Mouse (Mus musculus): ENCODE results near the gene C8a.
A peak's percentile ranks its signal among the peaks of the same experiment; 100 is the strongest.

The C8a gene

GRCm38 (mm10) chr4:104842204-104842603 is 34.0 kb downstream of the C8a start:
- no peak for DNase-seq (ENCODE audit: low read depth, low spot score)

GRCm38 (mm10) chr4:104838342-104838741 is 37.9 kb downstream of the C8a start:
- DNase-seq (ENCODE audit: low read depth, low spot score), result no peak

- peak; percentile 28 for DNase-seq (ENCODE audit: low read depth, low spot score)
Measured at GRCm38 (mm10) chr4:104835096-104835495, 41.1 kb downstream of the C8a start.

- peak; percentile 77 for DNase-seq (ENCODE audit: low read depth, low spot score)
Measured at GRCm38 (mm10) chr4:104828939-104829338, 47.3 kb downstream of the C8a start.

- no peak for DNase-seq (ENCODE audit: low read depth, low spot score)
Measured at GRCm38 (mm10) chr4:104824381-104825077, 51.7 kb downstream of the C8a start.

GRCm38 (mm10) chr4:104823597-104824101 is 52.5 kb downstream of the C8a start:
- DNase-seq (ENCODE audit: low read depth, low spot score), result no peak

- peak; percentile 53 for DNase-seq (ENCODE audit: low read depth, low spot score)
Measured at GRCm38 (mm10) chr4:104819891-104820290, 56.3 kb downstream of the C8a start.

- no peak for DNase-seq (ENCODE audit: low read depth, low spot score)
Measured at GRCm38 (mm10) chr4:104818986-104819385, 57.2 kb downstream of the C8a start.

GRCm38 (mm10) chr4:104817509-104817908 is 58.7 kb downstream of the C8a start:
- DNase-seq (ENCODE audit: low read depth, low spot score), result no peak

GRCm38 (mm10) chr4:104816519-104817232 is 59.5 kb downstream of the C8a start:
- no peak for DNase-seq (ENCODE audit: low read depth, low spot score)

GRCm38 (mm10) chr4:104813617-104814016 is 62.6 kb downstream of the C8a start:
- DNase-seq (ENCODE audit: low read depth, low spot score), result no peak

- DNase-seq (ENCODE audit: low read depth, low spot score), result no peak
Measured at GRCm38 (mm10) chr4:104810710-104811286, 65.4 kb downstream of the C8a start.

- DNase-seq (ENCODE audit: low read depth, low spot score), result peak; percentile 10
Measured at GRCm38 (mm10) chr4:104805414-104806257, 70.6 kb downstream of the C8a start.

GRCm38 (mm10) chr4:104804100-104804499 is 72.1 kb downstream of the C8a start:
- no peak for DNase-seq (ENCODE audit: low read depth, low spot score)

GRCm38 (mm10) chr4:104801625-104802024 is 74.6 kb downstream of the C8a start:
- DNase-seq (ENCODE audit: low read depth, low spot score), result no peak

- DNase-seq (ENCODE audit: low read depth, low spot score), result no peak
Measured at GRCm38 (mm10) chr4:104798951-104799350, 77.2 kb downstream of the C8a start.

GRCm38 (mm10) chr4:104792111-104792510 is 84.1 kb downstream of the C8a start:
- no peak for DNase-seq (ENCODE audit: low read depth, low spot score)

GRCm38 (mm10) chr4:104782346-104782745 is 93.9 kb downstream of the C8a start:
- DNase-seq (ENCODE audit: low read depth, low spot score), result no peak

GRCm38 (mm10) chr4:104781441-104781840 is 94.8 kb downstream of the C8a start:
- DNase-seq (ENCODE audit: low read depth, low spot score), result no peak

GRCm38 (mm10) chr4:104779460-104779859 is 96.7 kb downstream of the C8a start:
- no peak for DNase-seq (ENCODE audit: low read depth, low spot score)

GRCm38 (mm10) chr4:104775601-104776000 is 100.6 kb downstream of the C8a start:
- DNase-seq (ENCODE audit: low read depth, low spot score), result no peak

- no peak for DNase-seq (ENCODE audit: low read depth, low spot score)
Measured at GRCm38 (mm10) chr4:104770331-104770730, 105.9 kb downstream of the C8a start.
